In genomic region chr6:36604802-36605201, GRCm38 (mm10) we compare ENCODE assay signal across 24 mouse cellular contexts.
DNase-seq lines count a peak whose midpoint lies in the region; ATAC-seq and TF ChIP-seq lines count a peak whose summit lies in the region.
"Had no signal": no experiment of that assay in that cellular context is flagged by ENCODE, and none has a peak within 500 bp of the region (broad histone marks: within the 10 kb centered on the region; RNA-seq: fewer than 3 reads in every experiment).

No protein-coding gene starts in this region.

- intact Hi-C loops in left cerebral cortex, postnatal 10 days (cut with DNase I) = no loop called here
- intact Hi-C loops in left cerebral cortex, adult 2 months (cut with DNase I) = loop anchor here (2.0 to 10.0 kb wide), 9 partner anchors 88 to 1010 kb away; partner anchors contain the start of genes Chrm2 and Ptn

- DNase-seq in left cerebral cortex, adult 18-20 months (ENCODE audit: low spot score in 2 of 2) = peak; percentile 55 to 63
- no peak for DNase-seq in left cerebral cortex, postnatal 10 days (ENCODE audit: extremely low spot score in 1 of 2, low spot score in 2 of 2)
- peak; percentile 12 to 32 for DNase-seq in left cerebral cortex, adult 2 months (ENCODE audit: extremely low spot score in 1 of 2, low spot score in 2 of 2)
- DNase-seq in right cerebral cortex, postnatal 36 days (ENCODE audit: low spot score in 2 of 2) = peak; percentile 18 to 70
- no peak for DNase-seq in embryo, embryonic 10 days (ENCODE audit: low spot score)
- DNase-seq: adrenal gland, adult 2 months; cerebellum, adult 2 months; forebrain, postnatal 0 days; gastrocnemius, adult 2 months; heart, postnatal 4 days; kidney, adult 8-10 months; kidney, postnatal 14 days; liver; thymus, postnatal 36 days had no signal

- TF ChIP-seq CTCF in left cerebral cortex, adult 2 months (IDR thresholded peaks at IDR 0.05) = no peak

- no peaks in the 10 kb centered on the region for H3K36me3 ChIP-seq in kidney, embryonic 15.5 days
- H3K36me3 ChIP-seq: embryonic facial prominence, embryonic 15.5 days; heart, embryonic 10.5 days; hindbrain, embryonic 15.5 days; limb, embryonic 10.5 days; liver, embryonic 15.5 days; midbrain, embryonic 15.5 days had no signal

- H3K27me3 ChIP-seq in kidney, embryonic 15.5 days = no peaks in the 10 kb centered on the region
- H3K27me3 ChIP-seq: embryonic facial prominence, embryonic 15.5 days; hindbrain, embryonic 15.5 days; liver, embryonic 15.5 days; midbrain, embryonic 15.5 days had no signal

- no peak overlapping the region for H3K9ac ChIP-seq in kidney, embryonic 15.5 days
- H3K9ac ChIP-seq: embryonic facial prominence, embryonic 15.5 days; forebrain, postnatal 0 days; hindbrain, embryonic 15.5 days; liver, embryonic 15.5 days; midbrain, embryonic 15.5 days had no signal

- no peaks in the 10 kb centered on the region for H3K4me1 ChIP-seq in kidney, embryonic 15.5 days
- H3K4me1 ChIP-seq: embryonic facial prominence, embryonic 15.5 days; hindbrain, embryonic 15.5 days; limb, embryonic 10.5 days; liver, embryonic 15.5 days; midbrain, embryonic 15.5 days had no signal

- H3K27ac ChIP-seq in left cerebral cortex, adult 2 months = peak overlapping the region; percentile 30; the same call in 1 of the 2 replicates
- no peak overlapping the region for H3K27ac ChIP-seq in kidney, embryonic 15.5 days
- H3K27ac ChIP-seq: embryonic facial prominence, embryonic 15.5 days; gastrocnemius, adult 2 months; heart, embryonic 10.5 days; hindbrain, embryonic 15.5 days; layer of hippocampus, adult 2 months; limb, embryonic 10.5 days; liver, embryonic 15.5 days; macrophage; midbrain, embryonic 15.5 days had no signal

- H3K9me3 ChIP-seq in kidney, embryonic 15.5 days (replicated peaks) = no peaks in the 10 kb centered on the region
- H3K9me3 ChIP-seq: embryonic facial prominence, embryonic 15.5 days; heart, embryonic 10.5 days; hindbrain, embryonic 15.5 days; limb, embryonic 10.5 days; liver, embryonic 15.5 days; midbrain, embryonic 15.5 days had no signal

- 89% methylated on average over 3 of the region's 3 CpGs for WGBS in kidney, embryonic 15.5 days

- no peak overlapping the region for H3K4me3 ChIP-seq in left cerebral cortex, adult 2 months
- H3K4me3 ChIP-seq in kidney, embryonic 15.5 days (replicated peaks) = no peak overlapping the region
- H3K4me3 ChIP-seq: embryonic facial prominence, embryonic 15.5 days; gastrocnemius, adult 2 months; heart, embryonic 10.5 days; hindbrain, embryonic 15.5 days; layer of hippocampus, adult 2 months; limb, embryonic 10.5 days; liver, embryonic 15.5 days; midbrain, embryonic 15.5 days had no signal

- H3K4me2 ChIP-seq in kidney, embryonic 15.5 days = no peak overlapping the region
- H3K4me2 ChIP-seq: embryonic facial prominence, embryonic 15.5 days; hindbrain, embryonic 15.5 days; liver, embryonic 15.5 days; midbrain, embryonic 15.5 days had no signal

- ATAC-seq in frontal cortex, adult (ENCODE audit: low TSS enrichment) = peak; percentile 96
- no peak for ATAC-seq in kidney, embryonic 15.5 days (replicated peaks; ENCODE audit: low FRiP score)
- ATAC-seq: midbrain, embryonic 15.5 days had no signal

Comparison
In these comparisons a context has a peak if more than half of its experiments do, and no peak if none do; other contexts are left out.
1. DNase-seq: peak in left cerebral cortex, adult 18-20 months (2 of 2), left cerebral cortex, adult 2 months (2 of 2) and right cerebral cortex, postnatal 36 days (2 of 2); none in left cerebral cortex, postnatal 10 days (0 of 2) and embryo, embryonic 10 days (single experiment).